Mouse (Mus musculus) ZHBTc4 (cell line): ENCODE data around the gene Bbs2.
A peak's percentile ranks its signal among the peaks of the same experiment; 100 is the strongest.
"Not testable (repeated sequence)": the region's sequence is repeated elsewhere in the genome, so short reads cannot be mapped to it uniquely, and the experiment has no call there.

ENCODE experiments used
- DNase-seq: peaks from one replicate; pipeline ENCODE4 v3.0.0-alpha.2; 2011; ENCODE audit warnings: low read depth, low spot score

The Bbs2 gene

DNA sequence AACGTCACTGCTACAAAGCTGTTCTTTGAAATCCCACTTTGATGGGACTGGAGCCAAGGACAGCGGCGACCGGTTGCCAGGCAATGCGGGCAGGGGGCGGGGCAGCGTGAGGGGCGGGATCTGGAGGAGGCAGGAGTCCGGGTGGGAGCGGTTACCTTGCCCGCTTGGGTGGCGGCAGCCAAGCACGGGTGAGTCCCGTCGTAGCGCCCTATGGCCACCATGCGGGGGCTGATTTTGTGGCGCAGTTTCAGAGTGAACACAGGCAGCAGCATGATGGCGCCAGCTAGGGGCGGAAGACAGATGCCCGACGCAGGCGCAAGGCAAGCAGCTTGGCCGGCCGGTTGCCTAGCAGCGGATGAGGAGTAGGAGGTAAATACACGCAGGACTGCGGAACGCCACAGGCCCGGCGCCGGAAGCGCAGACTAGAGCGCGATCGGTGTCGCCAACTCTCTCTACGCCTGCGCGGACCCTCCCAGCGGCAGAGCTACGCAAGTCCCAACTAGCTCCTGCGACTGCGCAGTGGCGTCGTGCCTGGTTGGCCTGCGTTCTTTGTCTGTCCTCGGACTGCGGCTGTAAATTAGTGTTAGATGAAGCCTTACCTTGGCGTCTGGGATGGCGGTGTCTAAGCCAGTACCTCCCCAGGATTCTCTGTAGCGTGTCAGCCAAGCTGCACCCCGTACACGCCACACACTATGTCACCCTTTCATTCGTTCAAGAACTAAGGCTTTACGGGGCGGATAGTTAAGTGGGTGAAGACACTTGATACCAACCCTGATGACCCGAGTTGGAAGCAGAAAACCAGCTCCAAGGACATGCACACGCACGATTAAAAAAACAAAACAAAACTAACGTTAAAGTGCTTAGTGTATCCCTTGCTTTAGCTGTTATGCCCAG is at the start of gene Bbs2:
TSS of gene Bbs2 (minus strand) at position 848 of the 894 bp plus-strand sequence.
- DNase-seq, result peak; percentile 100

- DNase-seq, result no peak
These were observed 49.5 kb upstream of the Bbs2 start for GRCm38 (mm10) chr8:94148236-94148635.

DNA sequence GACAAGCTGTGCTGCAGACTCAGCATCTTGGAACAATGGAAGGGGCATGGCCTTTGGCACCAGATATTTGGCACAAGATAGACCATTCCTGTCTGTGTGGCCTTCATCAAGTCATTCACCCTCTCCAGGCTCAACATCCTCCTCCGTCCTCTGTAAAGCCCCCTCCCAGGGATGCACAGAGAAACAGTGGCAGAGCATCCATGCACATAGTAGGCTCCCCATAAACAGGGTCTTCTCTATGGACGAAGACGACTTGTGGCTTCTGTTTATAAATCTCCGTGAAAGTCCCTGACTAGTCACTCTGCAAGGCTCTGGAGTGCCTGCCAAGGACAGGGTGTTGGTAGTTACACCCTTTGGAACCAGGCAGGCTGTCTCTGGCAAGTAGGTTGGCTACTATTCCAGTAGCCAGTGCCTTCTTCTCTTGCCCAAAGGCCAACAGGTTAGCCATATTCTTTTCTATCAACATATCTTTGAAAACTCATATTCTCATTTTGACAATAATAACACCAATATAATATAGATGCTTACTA is 41.6 kb upstream of the Bbs2 start:
- DNase-seq, result no peak

DNA sequence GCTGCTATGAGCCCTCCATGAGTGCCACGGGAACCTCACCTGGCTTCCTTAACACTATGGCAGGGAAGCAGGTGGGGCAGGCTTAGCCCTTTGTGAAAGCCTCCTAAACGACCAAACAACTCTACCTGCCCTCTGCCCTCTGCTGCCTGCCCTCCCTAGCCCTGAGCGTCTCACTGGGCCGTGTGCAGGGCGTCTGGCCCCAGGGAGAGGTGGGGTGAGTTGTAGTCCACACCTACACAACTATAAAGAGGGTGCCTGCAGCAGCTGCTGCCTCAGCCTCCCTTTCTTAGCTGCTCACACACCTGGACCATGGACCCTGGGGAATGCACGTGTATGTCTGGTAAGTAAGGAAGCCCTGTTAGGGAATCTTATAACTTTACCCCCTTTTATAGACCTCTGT is 38.2 kb upstream of the Bbs2 start, which contains the start of gene Mt4:
TSS of gene Mt4 (plus strand) at position 265 of the 400 bp plus-strand sequence.
- no peak for DNase-seq

DNA sequence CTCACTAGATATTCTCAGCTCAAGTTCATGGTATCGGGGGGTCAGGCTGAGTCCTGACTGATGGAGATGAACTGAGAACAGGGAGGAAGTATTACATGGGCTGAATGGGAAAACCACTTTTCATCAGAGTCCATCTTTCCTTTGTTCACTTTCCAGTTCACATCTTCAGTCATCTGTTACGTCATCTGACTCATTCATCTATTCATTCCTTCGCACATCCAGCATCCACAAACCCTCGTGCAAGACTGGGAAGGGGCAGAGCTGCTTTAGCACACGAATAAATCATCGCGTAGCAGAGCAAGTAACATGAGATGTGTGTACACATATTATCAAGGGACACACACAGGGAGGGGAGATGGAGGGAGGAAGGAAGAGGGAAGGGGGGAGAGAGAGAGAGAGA is 37.5 kb upstream of the Bbs2 start:
- no peak for DNase-seq

DNA sequence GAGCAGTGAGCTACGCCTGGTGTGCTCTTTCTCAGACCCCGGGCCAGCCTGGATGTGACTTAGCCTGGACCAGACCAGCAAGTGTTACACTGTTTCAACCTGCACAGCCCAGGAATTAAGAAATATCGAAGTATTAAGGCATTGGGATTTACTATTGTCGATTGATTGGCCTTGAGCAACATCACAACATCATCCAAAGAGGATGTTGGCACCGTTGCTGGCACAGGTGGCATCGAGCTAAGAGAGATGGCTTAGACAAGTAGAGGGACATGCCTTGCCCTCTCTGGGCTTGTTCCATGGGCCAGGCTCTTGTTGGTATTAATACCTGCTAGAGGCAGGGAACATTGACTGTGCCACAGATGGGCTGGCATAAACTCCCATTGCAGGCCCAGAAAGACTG is 36.8 kb upstream of the Bbs2 start:
- DNase-seq, result no peak

- not testable (repeated sequence) for DNase-seq
These were observed 35.9 kb upstream of the Bbs2 start for GRCm38 (mm10) chr8:94134601-94135000.

DNA sequence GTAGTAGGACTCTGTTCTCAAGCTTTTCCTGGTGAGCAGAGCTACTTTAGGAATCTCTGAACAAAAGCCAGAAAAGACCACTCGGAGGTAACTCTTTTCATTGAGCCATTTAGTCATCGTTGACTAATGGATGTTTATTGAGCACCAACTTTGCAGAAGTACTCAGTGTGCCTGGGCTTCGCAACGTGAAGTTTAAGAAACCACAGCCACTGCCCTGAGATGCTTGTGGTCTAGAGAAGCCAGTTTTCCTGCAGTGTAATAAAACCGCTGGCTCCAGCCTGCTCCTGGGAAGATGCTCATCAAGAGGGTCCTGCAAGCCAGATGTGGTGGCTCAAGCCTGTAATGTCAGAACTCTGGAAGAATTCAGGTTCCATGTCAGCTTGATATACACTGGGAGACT is 33.4 kb upstream of the Bbs2 start:
- DNase-seq, result no peak

DNA sequence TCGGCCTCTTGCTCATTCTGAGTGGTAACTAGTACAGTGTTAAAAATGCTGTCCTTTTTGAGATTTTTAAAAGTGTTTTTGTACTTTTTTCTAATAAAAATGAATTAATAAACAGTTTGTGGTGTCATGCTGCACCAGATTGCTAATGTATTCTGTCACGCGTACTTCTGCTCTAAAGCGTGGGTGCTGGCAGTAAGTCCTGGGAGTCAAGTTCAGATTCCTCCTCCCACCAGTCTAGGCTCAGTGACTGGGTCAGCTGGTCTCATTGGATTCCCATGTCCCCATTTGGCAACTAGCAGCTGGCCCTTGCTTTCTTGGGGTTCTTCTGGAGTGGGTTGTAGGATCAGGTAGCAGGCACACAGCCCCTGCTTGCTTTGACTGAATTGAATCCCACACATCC is 31.4 kb upstream of the Bbs2 start:
- DNase-seq, result no peak

- DNase-seq, result no peak
These were observed 30.5 kb upstream of the Bbs2 start for GRCm38 (mm10) chr8:94129133-94129789.

GRCm38 (mm10) chr8:94127711-94128110 is 29.0 kb upstream of the Bbs2 start:
- no peak for DNase-seq

GRCm38 (mm10) chr8:94122711-94123468 is 24.2 kb upstream of the Bbs2 start:
- DNase-seq, result no peak

GRCm38 (mm10) chr8:94121625-94122024 is 22.9 kb upstream of the Bbs2 start:
- DNase-seq, result peak; percentile 19

DNA sequence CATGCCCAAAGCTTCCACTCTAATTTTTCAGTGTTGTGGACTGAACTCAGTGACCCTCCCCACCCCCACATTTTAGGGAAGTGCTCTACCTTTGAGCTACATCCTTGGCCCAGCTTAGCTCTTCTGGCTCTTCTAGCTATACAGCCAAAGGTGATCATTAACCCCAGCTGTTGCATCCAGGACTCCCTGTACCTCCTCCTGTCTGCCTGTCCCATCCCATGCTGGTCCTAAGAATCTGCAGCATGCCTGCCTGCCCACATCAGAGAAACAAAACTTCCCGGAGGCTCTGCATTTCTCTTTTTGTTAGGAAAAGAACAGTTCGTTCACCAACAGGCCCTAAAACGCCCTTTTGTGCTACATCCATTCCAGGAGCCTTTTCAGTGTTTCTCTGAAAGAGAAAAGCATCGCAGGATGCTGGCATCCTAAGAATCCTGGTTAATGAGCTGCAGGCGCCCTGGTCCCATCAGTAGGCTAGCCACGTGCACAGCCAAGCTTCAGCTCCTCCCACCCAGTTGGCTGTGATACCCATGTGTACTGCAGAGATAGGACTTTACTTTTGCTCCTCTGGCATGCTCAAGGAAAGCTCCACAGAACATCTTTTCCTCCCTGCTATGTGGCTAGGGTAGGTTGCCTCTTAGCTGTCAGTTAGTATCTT is 20.2 kb upstream of the Bbs2 start:
- DNase-seq, result peak; percentile 38

DNA sequence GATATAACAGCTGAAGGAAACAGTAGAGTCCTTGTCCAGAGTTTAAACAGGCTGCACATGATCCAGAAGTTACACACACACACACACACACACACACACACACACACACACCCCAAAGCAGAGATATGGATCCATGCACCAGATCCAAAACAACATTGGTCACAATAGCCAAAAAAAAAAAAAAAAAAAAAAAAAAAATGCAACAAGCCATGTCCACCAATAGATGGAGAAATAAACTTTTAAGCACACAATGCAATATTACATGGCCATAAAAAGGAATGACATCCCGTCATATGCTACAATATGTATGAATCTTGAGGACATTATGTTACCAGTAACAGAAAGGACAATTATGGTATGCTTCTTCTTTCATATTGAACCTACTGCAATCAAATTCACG is 15.2 kb upstream of the Bbs2 start:
- DNase-seq, result no peak

DNA sequence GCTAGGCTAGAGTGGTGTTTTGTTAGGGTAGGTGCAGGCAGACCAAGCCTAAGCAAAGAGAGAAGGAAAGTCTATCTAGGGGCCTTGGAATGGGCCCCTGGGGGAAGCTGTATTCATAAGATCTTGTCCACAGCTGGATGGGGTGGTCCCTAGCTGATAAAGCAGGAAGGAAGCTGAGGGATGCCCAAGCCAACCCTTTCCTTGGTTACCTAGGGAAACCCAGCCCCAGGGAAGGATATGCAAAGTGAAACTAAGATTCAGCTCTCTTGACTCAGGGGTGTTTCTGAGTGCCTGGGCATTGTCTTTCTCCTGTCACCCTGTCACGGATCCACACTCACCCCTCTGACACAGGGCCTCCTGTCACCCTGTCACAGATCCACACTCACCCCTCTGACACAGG is 14.7 kb upstream of the Bbs2 start:
- no peak for DNase-seq

DNA sequence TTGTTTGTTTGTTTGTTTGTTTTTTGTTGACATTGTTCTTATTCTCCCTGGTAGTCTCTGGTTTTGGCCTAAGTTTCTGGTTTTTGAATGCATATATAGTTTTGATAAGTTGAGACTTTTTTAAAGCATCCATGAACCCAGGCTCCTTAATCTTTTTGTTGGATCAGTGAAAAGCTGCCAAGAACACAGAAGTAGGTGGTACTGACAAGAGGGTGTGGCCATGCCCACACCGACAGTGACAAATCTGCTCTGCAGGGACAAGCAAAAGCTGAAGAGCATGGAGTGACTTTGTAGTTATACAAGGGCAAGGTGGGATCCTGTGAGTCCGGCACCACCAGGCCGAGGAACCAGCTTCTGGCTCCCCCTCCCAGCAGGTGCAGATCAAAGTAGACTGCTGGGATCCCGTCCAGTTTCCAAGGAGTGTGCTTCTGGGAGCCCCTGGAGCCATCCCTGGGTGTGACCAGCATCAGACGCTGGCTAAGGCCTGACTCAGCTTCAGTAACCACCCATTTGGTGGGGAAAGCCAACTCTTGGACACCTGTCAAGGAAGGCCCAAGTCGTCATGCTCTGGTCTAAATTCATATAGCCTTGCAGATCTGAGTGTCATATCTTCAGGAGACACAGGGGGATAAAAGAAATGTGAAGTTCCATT is 11.9 kb upstream of the Bbs2 start:
- DNase-seq, result no peak

DNA sequence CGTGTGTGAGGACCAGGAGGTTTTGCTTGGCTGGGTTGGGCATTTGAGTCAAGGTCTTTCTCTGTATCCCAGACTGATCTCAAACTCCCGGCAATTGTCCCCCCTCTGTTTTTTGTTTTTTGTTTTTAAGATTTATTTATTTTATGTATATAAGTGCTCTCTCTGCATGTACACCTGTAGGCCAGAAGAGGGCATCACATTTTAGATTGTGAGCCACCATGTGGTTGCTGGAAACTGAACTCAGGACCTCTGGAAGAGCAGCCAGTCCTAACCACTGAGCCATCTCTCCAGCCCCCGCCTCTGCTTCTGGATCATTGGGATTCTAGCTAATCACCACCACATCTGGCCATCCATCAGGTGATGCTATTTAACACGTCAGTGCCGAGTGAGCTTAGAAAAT is 11.1 kb upstream of the Bbs2 start:
- peak; percentile 35 for DNase-seq

- no peak for DNase-seq
These were observed 10.7 kb upstream of the Bbs2 start for GRCm38 (mm10) chr8:94109396-94109795.

DNA sequence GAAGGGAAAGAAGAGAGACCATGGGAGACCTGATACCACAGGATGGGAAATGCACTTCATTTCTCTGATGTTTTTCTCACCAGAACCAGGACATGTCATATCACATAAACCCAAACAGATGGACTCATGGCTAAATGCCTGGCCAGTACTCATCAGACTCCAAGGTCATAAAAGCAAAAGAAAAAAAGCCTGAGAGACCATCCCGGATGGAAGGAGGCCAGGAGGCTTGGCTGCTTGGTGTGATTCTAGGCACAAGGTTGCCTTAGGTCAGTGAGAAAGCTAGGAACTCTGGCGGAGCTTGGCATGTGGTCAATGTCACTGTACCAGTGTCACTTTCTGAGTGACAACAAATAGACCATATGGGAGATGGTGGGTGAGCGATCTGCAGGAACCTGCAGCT is 9.1 kb upstream of the Bbs2 start:
- DNase-seq, result no peak

DNA sequence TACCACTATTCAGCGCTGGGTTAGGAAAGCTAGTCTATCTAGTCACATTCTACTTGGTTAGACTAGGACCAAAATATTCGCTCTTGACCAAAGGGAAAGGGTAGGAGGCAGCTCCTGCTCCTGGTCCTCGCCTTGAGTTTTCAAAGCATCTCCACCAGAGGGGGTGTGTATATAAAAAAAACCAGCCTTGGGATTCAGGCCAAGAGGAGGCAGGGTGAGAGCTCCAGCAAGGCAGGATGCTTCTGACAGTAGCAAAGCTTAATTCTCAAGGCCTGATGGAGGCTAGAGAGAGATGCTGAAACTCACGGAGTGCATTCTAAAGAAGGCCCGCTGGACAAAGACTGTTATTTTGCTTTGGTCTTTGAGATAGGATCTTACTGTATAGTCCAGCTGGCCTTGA is 5.4 kb upstream of the Bbs2 start:
- DNase-seq, result peak; percentile 35
